Mouse (Mus musculus): Measurements from ENCODE around the gene Clcf1. TPM values are rescaled to one million over a fixed set of nuclear protein-coding genes. Genes with fewer than 3 reads are reported as not detected.

Clcf1 gene
- polyA plus RNA-seq, 1 experiment from 2014 or later, result 0.78 TPM

GRCm38 (mm10) chr19:4194776-4195650 is 19.0 kb upstream of the Clcf1 start:
- Histone ChIP-seq H3K27me3 (replicated peaks) (no peaks in the 10 kb centered on the region), H3K4me1 (peaks cover 57% of the 10 kb centered on the region), H3K4me2 (no peak overlapping the region), H3K36me3 (peaks cover 51% of the 10 kb centered on the region), H3K9me3 (replicated peaks) (no peaks in the 10 kb centered on the region), H3K4me3 (replicated peaks) (no peak overlapping the region), H3K27ac (replicated peaks) (0 out of 2 replicates have a peak overlapping the region, but pooled peaks have one; percentile 13), H3K9ac (replicated peaks) (no peak overlapping the region)
- WGBS, result 79% methylated on average over 12 of the region's 12 CpGs
- ATAC-seq (ENCODE audit: low FRiP score), result no peak

GRCm38 (mm10) chr19:4196048-4196447 is 18.0 kb upstream of the Clcf1 start:
- H3K36me3 ChIP-seq, result peaks cover 51% of the 10 kb centered on the region

GRCm38 (mm10) chr19:4196548-4196947 is 17.5 kb upstream of the Clcf1 start:
- Histone ChIP-seq H3K9me3 (replicated peaks) (no peaks in the 10 kb centered on the region), H3K36me3 (peaks cover 51% of the 10 kb centered on the region), H3K27me3 (replicated peaks) (no peaks in the 10 kb centered on the region), H3K27ac (replicated peaks) (no peak overlapping the region), H3K4me3 (replicated peaks) (no peak overlapping the region), H3K4me1 (peaks cover 63% of the 10 kb centered on the region), H3K4me2 (no peak overlapping the region), H3K9ac (replicated peaks) (no peak overlapping the region)
- no peak for ATAC-seq (ENCODE audit: low FRiP score)
- 30% methylated on average over 5 of the region's 5 CpGs for WGBS

More at GRCm38 (mm10) chr19:4196048-4196447, 18.0 kb upstream of the Clcf1 start:
- no peak for ATAC-seq (ENCODE audit: low FRiP score)
- 63% methylated on average over 2 of the region's 2 CpGs for WGBS
- no peak overlapping the region for H3K4me2 ChIP-seq
- no peak overlapping the region for H3K4me3 ChIP-seq (replicated peaks)
- H3K9me3 ChIP-seq (replicated peaks), result no peaks in the 10 kb centered on the region
- no peak overlapping the region for H3K9ac ChIP-seq (replicated peaks)
- no peaks in the 10 kb centered on the region for H3K27me3 ChIP-seq (replicated peaks)
- peaks cover 64% of the 10 kb centered on the region for H3K4me1 ChIP-seq
- no peak overlapping the region for H3K27ac ChIP-seq (replicated peaks)

GRCm38 (mm10) chr19:4197180-4197579 is 16.9 kb upstream of the Clcf1 start:
- ATAC-seq (ENCODE audit: low FRiP score), result no peak
- no peaks in the 10 kb centered on the region for H3K9me3 ChIP-seq (replicated peaks)
- H3K4me3 ChIP-seq (replicated peaks), result no peak overlapping the region
- 69% methylated on average over 3 of the region's 3 CpGs for WGBS
- no peak overlapping the region for H3K27ac ChIP-seq (replicated peaks)
- H3K27me3 ChIP-seq (replicated peaks), result no peaks in the 10 kb centered on the region
- no peak overlapping the region for H3K4me2 ChIP-seq
- no peak overlapping the region for H3K9ac ChIP-seq (replicated peaks)
- H3K36me3 ChIP-seq, result peaks cover 51% of the 10 kb centered on the region
- peaks cover 65% of the 10 kb centered on the region for H3K4me1 ChIP-seq

GRCm38 (mm10) chr19:4201291-4201909 is 12.6 kb upstream of the Clcf1 start, which contains the start of gene Rad9a:
Gene Rad9a (minus strand): TSS chr19:4201662.
- peak; percentile 88 for ATAC-seq (ENCODE audit: low FRiP score)
- Histone ChIP-seq H3K4me1 (peaks cover 34% of the 10 kb centered on the region), H3K27ac (replicated peaks) (peak within 1 kb of the TSS; percentile 73), H3K36me3 (peaks cover 20% of the 10 kb centered on the region), H3K4me2 (peak within 1 kb of the TSS; percentile 97), H3K9ac (replicated peaks) (peak within 1 kb of the TSS; percentile 80), H3K4me3 (replicated peaks) (peak within 1 kb of the TSS; percentile 51), H3K9me3 (replicated peaks) (no peaks in the 10 kb centered on the region), H3K27me3 (replicated peaks) (peaks cover 16% of the 10 kb centered on the region; the same call in 1 of the 2 replicates)
- under 1% methylated on average over 34 of the region's 34 CpGs for WGBS

- peak; percentile 30; the same call in 1 of the 2 replicates for ATAC-seq (ENCODE audit: low FRiP score)
- Histone ChIP-seq H3K4me3 (replicated peaks) (peak overlapping the region; percentile 51), H3K27me3 (replicated peaks) (peaks cover 16% of the 10 kb centered on the region; the same call in 1 of the 2 replicates), H3K9ac (replicated peaks) (peak overlapping the region; percentile 80), H3K4me2 (peak overlapping the region; percentile 97), H3K36me3 (peaks cover 12% of the 10 kb centered on the region), H3K9me3 (replicated peaks) (no peaks in the 10 kb centered on the region), H3K4me1 (peaks cover 30% of the 10 kb centered on the region), H3K27ac (replicated peaks) (peak overlapping the region; percentile 73)
- 37% methylated on average over 7 of the region's 7 CpGs for WGBS
These were observed 11.9 kb upstream of the Clcf1 start for GRCm38 (mm10) chr19:4202149-4202548.

- peaks cover 16% of the 10 kb centered on the region; the same call in 1 of the 2 replicates for H3K27me3 ChIP-seq (replicated peaks)
- H3K4me3 ChIP-seq (replicated peaks), result no peak overlapping the region
- H3K36me3 ChIP-seq, result peaks cover 9% of the 10 kb centered on the region; the same call in 1 of the 2 replicates
- H3K4me1 ChIP-seq, result peaks cover 30% of the 10 kb centered on the region
- H3K9ac ChIP-seq (replicated peaks), result no peak overlapping the region
- no peaks in the 10 kb centered on the region for H3K9me3 ChIP-seq (replicated peaks)
- ATAC-seq (ENCODE audit: low FRiP score), result no peak
- no peak overlapping the region for H3K27ac ChIP-seq (replicated peaks)
- no peak overlapping the region for H3K4me2 ChIP-seq
- WGBS, result 69% methylated on average over 3 of the region's 3 CpGs
These were observed 10.9 kb upstream of the Clcf1 start for GRCm38 (mm10) chr19:4203148-4203547.

- peaks cover 30% of the 10 kb centered on the region for H3K4me1 ChIP-seq
- peaks cover 5% of the 10 kb centered on the region; the same call in 1 of the 2 replicates for H3K36me3 ChIP-seq
- no peak overlapping the region for H3K9ac ChIP-seq (replicated peaks)
- H3K4me3 ChIP-seq (replicated peaks), result no peak overlapping the region
- no peak overlapping the region for H3K4me2 ChIP-seq
- H3K9me3 ChIP-seq (replicated peaks), result no peaks in the 10 kb centered on the region
- no peak overlapping the region for H3K27ac ChIP-seq (replicated peaks)
- WGBS, result 62% methylated on average over 13 of the region's 13 CpGs
- no peak for ATAC-seq (ENCODE audit: low FRiP score)
- peaks cover 16% of the 10 kb centered on the region; the same call in 1 of the 2 replicates for H3K27me3 ChIP-seq (replicated peaks)
These were observed 10.3 kb upstream of the Clcf1 start for GRCm38 (mm10) chr19:4203604-4204326.

GRCm38 (mm10) chr19:4204889-4205288 is 9.1 kb upstream of the Clcf1 start:
- H3K27me3 ChIP-seq (replicated peaks), result peaks cover 16% of the 10 kb centered on the region; the same call in 1 of the 2 replicates
- H3K9ac ChIP-seq (replicated peaks), result no peak overlapping the region
- no peak for ATAC-seq (ENCODE audit: low FRiP score)
- H3K27ac ChIP-seq (replicated peaks), result no peak overlapping the region
- no peaks in the 10 kb centered on the region for H3K9me3 ChIP-seq (replicated peaks)
- no peak overlapping the region for H3K4me3 ChIP-seq (replicated peaks)
- H3K36me3 ChIP-seq, result no peaks in the 10 kb centered on the region
- no peak overlapping the region for H3K4me2 ChIP-seq
- peaks cover 24% of the 10 kb centered on the region for H3K4me1 ChIP-seq
- 73% methylated on average over 3 of the region's 4 CpGs for WGBS

GRCm38 (mm10) chr19:4206971-4207370 is 7.1 kb upstream of the Clcf1 start:
- peaks cover 30% of the 10 kb centered on the region for H3K27me3 ChIP-seq (replicated peaks)
- H3K4me3 ChIP-seq (replicated peaks), result no peak overlapping the region
- ATAC-seq (ENCODE audit: low FRiP score), result no peak
- H3K9me3 ChIP-seq (replicated peaks), result no peaks in the 10 kb centered on the region
- H3K9ac ChIP-seq (replicated peaks), result no peak overlapping the region
- peaks cover 7% of the 10 kb centered on the region for H3K4me1 ChIP-seq
- no peaks in the 10 kb centered on the region for H3K36me3 ChIP-seq
- no peak overlapping the region for H3K27ac ChIP-seq (replicated peaks)
- WGBS, result 2% methylated on average over 2 of the region's 2 CpGs
- no peak overlapping the region for H3K4me2 ChIP-seq

- Histone ChIP-seq H3K9me3 (replicated peaks) (no peaks in the 10 kb centered on the region), H3K27ac (replicated peaks) (no peak overlapping the region), H3K4me1 (peaks cover 8% of the 10 kb centered on the region), H3K27me3 (replicated peaks) (peaks cover 43% of the 10 kb centered on the region), H3K4me3 (replicated peaks) (no peak overlapping the region), H3K36me3 (no peaks in the 10 kb centered on the region), H3K4me2 (no peak overlapping the region), H3K9ac (replicated peaks) (no peak overlapping the region)
- ATAC-seq (ENCODE audit: low FRiP score), result no peak
- 76% methylated on average over 5 of the region's 5 CpGs for WGBS
These were observed 5.5 kb upstream of the Clcf1 start for GRCm38 (mm10) chr19:4208563-4208962.
